Mouse (Mus musculus) frontal cortex, adult 2 months (tissue): ENCODE results near the gene Mdk. TPM values are rescaled to one million over a fixed set of nuclear protein-coding genes. Genes with fewer than 3 reads are reported as not detected.

ENCODE experiments used
- DNase-seq, 2 experiments: peaks; one replicate each; pipeline ENCODE4 v3.0.0; 2022; ENCODE audit warnings: low spot score in 1 of 2; ENCODE audit errors: extremely low spot score in 1 of 2
- polyA plus RNA-seq: library from polyadenylated mRNA; depleted of rRNA; stranded (reverse); fragments of >200 nt; gene quantifications from 2 replicates; pipeline ENCODE4 v1.2.3, GENCODE M21; 2012; rRNA removed

The Mdk gene
- polyA plus RNA-seq, 1 experiment: 53.6 TPM

DNA sequence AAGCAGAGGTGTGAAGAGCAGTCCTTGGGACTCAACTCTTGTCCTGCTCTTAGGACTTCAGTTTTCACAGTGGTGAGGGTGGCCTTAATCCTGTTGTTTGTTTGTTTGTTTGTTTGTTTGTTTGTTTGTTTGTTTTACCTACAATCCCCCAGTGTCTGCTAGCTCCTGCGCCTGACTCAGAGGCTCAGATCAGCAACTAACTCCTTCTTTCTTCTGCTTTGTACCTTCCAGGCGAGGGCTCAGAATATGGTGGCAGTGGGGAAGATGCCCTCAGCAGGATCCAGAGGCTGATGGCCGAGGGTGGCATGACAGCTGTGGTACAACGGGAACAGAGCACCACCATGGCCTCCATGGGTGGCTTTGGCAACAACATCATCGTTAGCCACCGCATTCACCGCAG is 15.0 kb downstream of the Mdk start:
- DNase-seq: no peak

DNA sequence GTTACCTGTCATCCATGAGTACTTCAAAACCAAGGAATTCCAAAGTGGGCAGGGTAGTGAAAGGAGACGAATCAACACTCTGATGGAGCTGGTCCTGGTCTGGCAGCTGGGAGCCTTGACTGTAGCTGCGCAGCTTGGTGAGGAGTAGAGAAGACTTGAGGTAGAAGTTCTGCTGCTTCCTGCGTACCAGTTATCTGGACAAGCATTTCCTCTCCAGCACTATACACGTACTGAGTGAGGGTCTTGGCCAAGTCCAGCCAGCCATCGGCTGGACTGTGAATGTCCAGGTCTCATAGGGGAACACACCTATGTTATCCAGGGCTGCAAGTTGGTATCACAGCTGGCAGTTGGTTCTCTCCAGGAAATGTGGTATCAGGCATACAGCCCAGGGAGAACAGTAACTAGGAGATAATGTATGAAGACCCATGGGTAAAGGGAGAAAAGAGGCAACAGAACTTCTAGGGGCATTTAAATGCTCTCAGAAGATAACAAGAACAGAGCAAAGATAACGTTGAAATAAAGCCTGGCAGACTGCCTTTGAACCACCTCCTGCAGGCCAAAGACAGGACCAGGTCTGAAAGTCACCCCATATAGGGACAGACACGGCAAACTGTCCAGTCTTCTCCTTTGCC is 15.6 kb downstream of the Mdk start:
- DNase-seq: no peak

DNA sequence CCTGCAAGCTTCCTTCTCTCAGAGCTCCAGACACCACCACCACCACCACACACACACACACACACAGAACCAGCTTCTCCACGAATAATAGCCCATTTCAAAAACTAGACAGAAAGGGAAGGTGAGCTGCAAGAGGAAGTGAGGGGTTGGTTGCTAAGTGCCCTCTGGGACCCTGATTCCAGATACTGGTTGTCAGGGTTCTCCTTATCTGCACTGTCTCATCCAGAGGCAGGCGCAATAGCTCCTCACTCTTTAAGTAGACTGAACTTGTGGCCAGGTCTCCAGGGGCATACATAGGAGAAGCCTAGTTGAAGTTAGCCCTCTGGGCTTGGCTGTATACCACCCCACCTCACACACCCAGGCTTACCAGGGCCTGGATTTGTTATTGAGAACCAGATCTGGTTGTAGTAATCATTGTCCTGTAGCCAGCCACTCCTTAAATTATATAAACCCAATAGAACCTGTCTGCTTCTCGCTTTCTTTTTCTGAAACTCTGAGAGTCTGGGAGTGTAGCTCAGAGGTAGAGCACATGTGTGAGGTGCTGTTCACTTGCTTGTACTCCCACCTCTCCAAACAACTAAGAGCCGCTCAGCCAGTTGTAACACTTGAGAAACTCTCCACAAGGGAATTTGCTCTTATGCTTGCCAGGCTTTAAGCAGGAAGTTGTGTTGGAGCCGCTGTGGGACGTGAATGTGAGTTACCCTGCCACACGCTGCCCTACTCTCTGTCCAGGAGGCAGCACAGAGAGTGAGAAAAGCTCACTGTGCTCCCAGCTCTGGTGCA is 18.6 kb downstream of the Mdk start:
- DNase-seq: no peak

DNA sequence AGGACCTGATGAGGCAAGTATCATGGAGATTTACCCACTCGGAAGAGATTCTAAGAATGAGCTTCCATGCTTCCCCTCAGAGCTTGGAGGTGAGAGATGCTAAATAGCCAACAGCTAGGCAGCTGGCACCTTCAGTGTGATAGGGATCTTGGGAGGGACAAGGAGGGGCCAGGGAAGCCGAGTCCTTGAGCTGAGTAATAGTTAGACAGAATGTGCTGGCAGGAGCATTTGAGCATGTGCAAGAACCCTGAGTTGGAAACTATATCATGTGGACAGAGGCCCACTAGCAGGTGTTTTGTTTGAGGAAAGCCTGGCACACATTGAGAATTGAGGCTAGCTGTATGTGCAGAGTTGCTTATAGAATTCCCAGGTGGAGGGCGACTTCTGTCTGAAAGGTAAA is 19.5 kb downstream of the Mdk start:
- DNase-seq: no peak

DNA sequence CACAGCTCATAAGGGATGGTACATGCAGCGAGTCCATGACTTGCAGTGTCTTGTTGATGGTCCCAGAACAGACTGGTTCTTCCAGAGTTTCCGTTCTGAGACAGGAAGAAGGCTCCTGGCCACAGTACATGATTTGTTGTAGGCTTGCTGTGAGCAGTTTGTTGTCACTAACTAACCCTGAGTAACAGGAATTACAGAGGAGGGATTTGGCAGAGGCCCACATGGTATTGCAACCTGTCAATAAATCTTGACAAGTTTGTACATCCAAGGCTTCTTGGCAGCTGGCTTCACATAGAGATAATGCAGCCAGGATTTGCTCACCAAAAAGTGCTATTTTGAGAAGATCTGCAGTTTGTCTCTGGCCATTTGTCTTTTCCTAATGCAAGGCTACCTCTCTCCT is 26.0 kb downstream of the Mdk start:
- DNase-seq: no peak

DNA sequence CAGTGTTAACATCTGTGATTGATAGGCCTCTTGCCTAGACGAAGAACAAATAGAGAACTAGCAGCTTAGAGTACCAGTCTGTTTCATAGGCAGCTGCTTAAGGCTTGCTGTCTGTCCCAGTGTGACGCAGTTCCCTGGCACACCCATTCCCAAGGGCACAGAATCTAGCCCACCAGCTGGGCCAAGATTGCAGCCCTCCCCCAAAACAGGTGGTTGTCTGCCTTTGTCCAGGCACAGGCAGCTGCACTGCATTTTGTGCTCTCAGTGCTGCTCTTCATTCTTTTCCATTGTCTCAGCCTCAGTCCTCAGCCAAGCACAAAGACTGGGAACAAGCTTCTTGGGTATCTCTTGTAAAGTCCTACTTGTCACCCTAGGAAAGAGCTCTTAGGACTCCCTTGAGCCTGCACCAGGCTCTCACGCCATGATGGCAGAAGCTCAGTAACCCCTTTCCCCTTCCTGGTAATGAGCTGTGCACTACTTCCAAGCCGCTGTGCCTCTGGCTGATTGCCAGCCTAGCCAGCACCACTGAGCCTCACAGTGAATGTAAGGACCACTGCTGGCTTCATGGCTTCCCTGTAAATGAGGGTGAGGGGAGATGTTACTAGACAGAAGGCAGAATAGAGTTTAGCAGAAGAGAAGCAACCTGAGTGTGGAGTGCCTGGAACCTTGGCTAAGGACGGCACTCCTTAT is 27.3 kb downstream of the Mdk start:
- DNase-seq: peak in 1 of 2 experiments; percentile 41

DNA sequence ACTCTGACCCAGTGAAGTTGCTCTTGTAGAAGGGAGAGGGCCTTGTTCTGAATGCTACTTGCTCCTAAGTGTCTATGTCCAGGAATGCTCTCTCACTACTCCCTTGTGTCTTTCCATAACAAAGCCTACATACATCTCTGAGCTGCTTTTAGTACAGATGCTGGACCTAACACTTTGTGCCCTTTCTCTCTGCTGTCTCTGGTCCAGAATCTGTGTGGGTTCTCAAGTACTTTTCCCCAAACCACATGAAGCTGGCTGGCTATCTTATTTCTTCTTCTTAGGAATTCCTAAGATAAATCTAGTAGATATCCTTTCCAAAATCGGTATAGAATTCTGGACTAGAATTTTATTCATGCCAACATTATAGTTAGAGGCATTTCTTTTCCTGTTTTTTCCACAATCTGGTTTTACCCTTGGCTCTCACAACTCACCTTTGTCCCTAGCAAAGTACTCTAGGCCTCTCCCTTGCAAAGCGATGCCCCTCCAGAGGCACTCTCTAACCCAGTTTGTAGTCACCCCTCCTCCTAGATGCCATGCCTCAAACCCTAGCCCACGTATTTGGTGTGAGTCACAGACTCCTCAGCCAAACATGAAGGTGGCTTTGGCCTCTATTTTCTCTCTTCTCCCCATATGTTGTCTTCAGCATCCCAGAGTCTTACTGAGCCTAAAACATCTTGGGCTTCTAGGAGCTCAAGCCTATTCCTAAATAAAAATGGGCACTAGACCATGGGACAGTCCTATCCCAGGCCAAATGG is 28.7 kb downstream of the Mdk start:
- peak in 1 of 2 experiments; percentile 60 for DNase-seq

DNA sequence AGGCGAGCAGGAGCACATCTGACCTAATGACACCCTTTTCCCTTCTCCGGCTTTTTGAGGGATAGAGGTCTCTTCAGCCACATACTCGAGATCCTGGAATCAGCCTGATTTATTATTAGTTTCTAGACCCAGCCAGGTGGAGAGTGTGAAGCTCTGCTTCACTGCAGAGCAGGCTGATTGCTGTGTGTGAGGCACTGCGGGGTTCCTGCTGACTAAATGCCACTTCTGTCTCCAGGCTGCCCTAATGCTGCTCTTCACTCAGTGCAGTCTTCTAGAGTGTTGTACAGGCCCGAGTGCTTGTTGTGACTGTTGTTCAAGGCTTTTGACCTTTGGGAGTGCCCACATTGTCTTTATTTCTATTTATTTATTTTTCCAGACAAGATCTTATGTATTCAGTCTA is 29.8 kb downstream of the Mdk start:
- DNase-seq: no peak

DNA sequence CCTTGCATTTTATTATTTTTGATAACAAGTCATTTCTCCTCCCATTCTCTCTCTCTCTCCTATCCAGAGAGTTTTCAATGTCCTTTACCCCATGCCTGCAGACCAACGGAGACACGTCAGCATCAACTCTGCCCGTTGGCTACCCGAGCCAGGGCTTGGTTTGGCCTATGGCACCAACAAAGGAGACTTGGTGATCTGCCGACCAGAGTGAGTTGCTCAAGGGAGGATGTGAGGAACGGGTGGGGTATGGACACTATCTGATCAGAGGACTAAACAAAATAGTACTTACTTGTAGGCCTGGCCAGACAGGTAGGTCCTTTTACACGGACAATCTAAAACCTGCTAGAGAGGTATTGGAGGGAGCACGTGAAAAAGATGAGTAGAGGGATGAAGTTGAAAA is 31.7 kb downstream of the Mdk start:
- DNase-seq: no peak

DNA sequence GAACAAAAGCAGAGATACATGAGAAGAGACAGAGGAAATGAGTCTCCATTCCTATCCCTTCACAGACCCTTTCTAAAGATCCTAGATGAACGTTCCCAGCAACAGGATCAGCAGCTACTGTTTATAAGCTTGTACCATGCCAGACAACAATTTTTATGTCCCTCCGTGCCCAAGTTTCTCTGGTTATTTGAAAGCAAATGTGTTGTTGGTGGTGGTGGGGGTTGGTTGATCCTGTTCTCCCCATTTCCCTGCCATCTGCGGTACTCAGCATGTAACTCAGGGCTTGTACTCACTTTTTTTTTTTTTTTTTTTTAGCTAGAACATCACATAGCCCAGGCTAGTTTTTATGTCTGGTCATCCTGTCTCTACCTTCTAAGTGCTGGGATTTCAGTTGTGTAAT is 33.0 kb downstream of the Mdk start:
- no peak for DNase-seq

DNA sequence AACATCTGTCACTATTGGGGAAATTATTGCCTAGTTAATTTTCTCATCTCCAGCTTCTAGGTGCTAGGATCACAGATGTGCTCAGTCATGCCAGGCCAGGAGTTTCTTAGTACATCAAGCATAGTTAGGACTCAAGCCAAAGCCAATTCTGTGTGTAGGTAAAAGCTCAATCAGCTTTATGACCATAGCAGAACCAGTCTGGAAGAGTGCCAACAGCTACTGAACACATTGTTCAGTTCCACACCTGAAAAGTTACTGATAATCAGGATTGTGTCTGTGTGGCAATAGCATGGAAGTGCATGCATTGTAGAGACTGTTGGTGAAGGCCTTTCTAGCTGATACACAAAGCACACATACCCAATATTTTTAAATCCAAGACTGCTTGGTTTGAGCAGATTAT is 34.1 kb downstream of the Mdk start:
- no peak for DNase-seq

DNA sequence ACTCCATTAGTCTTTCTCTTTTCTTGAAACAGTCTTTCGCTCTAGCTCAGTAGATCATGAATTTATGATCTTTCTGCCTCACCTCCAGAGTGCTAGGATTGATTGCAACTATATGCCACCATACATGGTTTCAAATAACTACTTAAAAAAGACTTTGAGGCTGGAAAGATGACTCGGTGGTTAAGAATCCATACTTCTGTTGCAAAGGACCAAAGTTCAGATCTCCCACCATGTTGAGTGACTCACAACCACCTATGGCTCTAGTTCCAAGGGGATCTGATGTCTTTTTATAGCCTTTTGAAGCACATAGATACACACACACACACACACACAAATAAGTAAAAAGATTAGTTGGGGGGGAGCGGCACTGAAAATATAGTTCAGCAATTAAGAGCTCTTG is 36.7 kb downstream of the Mdk start:
- DNase-seq: no peak

DNA sequence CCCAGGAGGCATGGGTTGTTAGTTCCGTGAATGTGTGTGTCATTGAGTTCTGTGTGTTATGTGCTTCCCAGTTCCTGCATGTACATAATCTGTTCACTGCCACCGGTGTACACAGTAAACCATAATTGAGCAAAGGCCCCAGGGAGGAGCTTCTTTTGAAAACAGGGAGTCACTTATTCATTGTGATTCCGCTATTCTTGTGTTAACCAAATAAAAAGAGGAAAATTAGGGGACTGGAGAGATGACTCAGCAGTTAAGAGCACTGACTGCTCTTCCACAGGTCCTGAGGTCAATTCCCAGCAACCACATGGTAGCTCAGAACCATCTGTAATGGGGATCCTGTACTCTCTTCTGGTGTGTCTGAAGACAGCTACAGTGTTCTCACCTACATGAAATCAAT is 37.4 kb downstream of the Mdk start:
- no peak for DNase-seq

DNA sequence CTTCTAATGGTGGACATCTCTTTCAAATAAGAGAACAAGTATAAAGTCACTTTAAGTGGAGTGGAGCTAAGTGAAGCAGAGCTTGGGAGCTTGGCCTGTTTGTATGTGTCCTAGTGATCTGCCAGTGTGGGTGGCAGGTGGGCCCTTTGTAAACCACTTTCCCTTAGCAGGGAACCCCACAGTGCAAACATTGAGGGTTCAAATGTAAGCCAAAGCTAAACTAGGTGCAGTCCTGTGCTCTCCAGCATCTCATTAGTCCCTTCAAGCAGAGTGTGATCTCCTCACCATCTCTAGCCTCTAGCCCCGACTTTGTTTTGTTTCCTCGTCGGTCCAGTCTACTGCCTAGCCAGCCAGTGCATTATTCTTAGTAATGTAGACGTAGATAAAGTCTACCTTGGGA is 47.5 kb downstream of the Mdk start:
- no peak for DNase-seq

DNA sequence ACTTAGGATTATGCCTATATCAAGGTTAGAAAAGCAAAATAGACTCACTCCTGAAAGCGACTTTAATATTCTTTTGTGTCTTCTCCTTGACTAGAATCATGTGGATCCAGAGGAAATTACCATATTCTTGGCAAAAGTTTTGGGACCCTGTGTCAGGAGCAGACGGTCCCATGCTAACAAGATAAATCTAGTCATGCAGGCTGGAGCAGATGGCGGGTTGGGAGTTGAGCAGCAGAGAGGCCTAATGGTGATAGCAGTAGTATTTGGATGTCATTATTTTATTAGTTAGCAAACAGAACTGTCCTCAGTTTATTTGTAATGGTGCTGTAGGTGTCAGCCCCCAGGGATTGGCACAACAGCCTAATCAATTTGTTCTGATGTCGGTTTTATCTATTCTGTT is 48.1 kb downstream of the Mdk start:
- no peak for DNase-seq

Other genes with a start within 250 kb of the Mdk start
- gene Atg13, start 221.7 kb downstream of the Mdk start, polyA plus RNA-seq: 114 and 115 TPM in 2 replicates
- 4.1 and 4.6 TPM in 2 replicates for gene Harbi1, start 221.4 kb downstream of the Mdk start, polyA plus RNA-seq
- 37.2 and 39.1 TPM in 2 replicates for gene Ambra1, start 202.2 kb downstream of the Mdk start, polyA plus RNA-seq
- gene Chrm4, start 5.0 kb downstream of the Mdk start, polyA plus RNA-seq: 36.1 and 39.2 TPM in 2 replicates
- gene Gm9821, start 13.4 kb upstream of the Mdk start, polyA plus RNA-seq: 0.04 and 0.12 TPM in 2 replicates
- 590 and 632 TPM in 2 replicates for gene Dgkz, start 43.6 kb upstream of the Mdk start, polyA plus RNA-seq
- 1.7 and 1.8 TPM in 2 replicates for gene Creb3l1, start 92.2 kb upstream of the Mdk start, polyA plus RNA-seq
- gene Phf21a, start 160.8 kb upstream of the Mdk start, polyA plus RNA-seq: 51.2 and 54.6 TPM in 2 replicates